Mouse (Mus musculus) kidney, adult 2 months (tissue): ENCODE measurements at regions not wholly inside any gene's neighbourhood (a gene's known extent, or its start where the extent isn't known, plus 50 kb on each side); places are given as distances from the start of the nearest gene placed in this dataset.

Source experiments
- CTCF ChIP-seq: fragments of 200-500 bp; conservative IDR thresholded peaks from 2 replicates; pipeline ENCODE4 v1.5.1; 2011; ENCODE audit warnings: low read depth, mild to moderate bottlenecking, control low read depth, low read length, moderate library complexity, mixed read lengths; ENCODE audit not compliant: insufficient read depth, insufficient read length
- POLR2A ChIP-seq: fragments of 200-500 bp; IDR thresholded peaks from one replicate; pipeline ENCODE4 v1.6.1; 2011; ENCODE audit warnings: low read depth, low read length, control low read depth

- TF ChIP-seq CTCF, result no peak
- no peak for TF ChIP-seq POLR2A
Observed at GRCm38 (mm10) chr10:99531992-99532391, 227.5 kb downstream of the Csl start.
